In the genomic region with DNA sequence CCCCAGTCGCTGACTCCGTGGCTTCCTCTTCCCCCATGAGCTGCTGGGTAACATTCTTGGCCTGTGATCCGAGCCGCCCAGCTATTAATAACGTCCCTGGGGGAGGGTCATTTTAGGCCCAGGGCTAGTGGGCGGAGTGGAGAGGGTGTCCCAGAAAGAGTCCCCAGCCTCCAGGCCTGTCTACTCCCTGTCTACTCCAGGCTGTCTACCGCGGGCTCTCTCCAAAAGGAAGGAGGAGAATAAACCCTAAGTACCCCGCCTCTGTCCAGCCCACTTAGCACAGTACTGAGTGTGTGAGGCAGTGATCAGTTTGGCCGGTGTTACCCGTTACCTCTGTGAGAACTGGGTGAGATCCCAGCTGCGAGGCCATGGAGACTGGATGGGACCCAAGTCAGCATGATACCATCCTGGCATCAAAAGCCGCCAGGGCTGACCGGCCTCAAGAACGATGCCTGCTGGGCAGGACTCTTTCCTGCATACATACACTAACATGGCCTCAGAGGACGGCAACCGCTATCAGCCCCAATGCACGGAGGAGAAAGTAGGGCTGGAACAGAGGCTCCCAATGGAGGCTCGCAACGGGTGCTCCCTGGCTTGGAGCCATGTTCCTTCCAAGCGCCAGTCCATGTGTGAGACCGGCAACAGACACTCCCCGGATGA, we compare ENCODE assay signal across 8 mouse cellular contexts.
A peak's percentile ranks its signal among the peaks of the same experiment; 100 is the strongest.
DNase-seq lines count a peak whose midpoint lies in the region; ATAC-seq lines count a peak whose summit lies in the region.
"Had no signal": no experiment of that assay in that cellular context is flagged by ENCODE, and none has a peak within 500 bp of the region (broad histone marks: within the 10 kb centered on the region; RNA-seq: fewer than 3 reads in every experiment).

No protein-coding gene starts in this region.

- H3K4me3 ChIP-seq in midbrain, embryonic 14.5 days (replicated peaks; ENCODE audit: low read depth, low read length): no peak overlapping the region
- no peak overlapping the region for H3K4me3 ChIP-seq in midbrain, embryonic 11.5 days (ENCODE audit: low read depth, low read length)
- H3K4me3 ChIP-seq in heart, embryonic 15.5 days: peak overlapping the region; percentile 43
- H3K4me3 ChIP-seq: liver, embryonic 13.5 days had no signal

- 77% methylated on average over 23 of the region's 23 CpGs for WGBS in midbrain, embryonic 14.5 days
- 84% methylated on average over 23 of the region's 23 CpGs for WGBS in midbrain, embryonic 11.5 days
- 48% methylated on average over 23 of the region's 23 CpGs for WGBS in heart, embryonic 15.5 days

- no peaks in the 10 kb centered on the region for H3K27me3 ChIP-seq in midbrain, embryonic 14.5 days (ENCODE audit: control insufficient read depth, insufficient read depth, low read length)
- no peaks in the 10 kb centered on the region for H3K27me3 ChIP-seq in midbrain, embryonic 11.5 days (ENCODE audit: control insufficient read depth, insufficient read depth, low read length)
- no peaks in the 10 kb centered on the region for H3K27me3 ChIP-seq in heart, embryonic 15.5 days
- H3K27me3 ChIP-seq: liver, embryonic 13.5 days had no signal

- DNase-seq in midbrain, embryonic 14.5 days: no peak
- DNase-seq in midbrain, embryonic 11.5 days (ENCODE audit: low spot score, missing footprints): no peak
- peak; percentile 61 to 62 for DNase-seq in cerebellum, postnatal 10 days
- DNase-seq in lung, adult 18-20 months: peak; percentile 38
- no peak for DNase-seq in thymus, postnatal 4 days
- DNase-seq in spleen, postnatal 10 days (ENCODE audit: low spot score in 2 of 2): no peak
- DNase-seq: liver, embryonic 13.5 days had no signal

- H3K4me1 ChIP-seq in midbrain, embryonic 14.5 days (ENCODE audit: control insufficient read depth, insufficient read depth, low read length): no peaks in the 10 kb centered on the region
- no peaks in the 10 kb centered on the region for H3K4me1 ChIP-seq in midbrain, embryonic 11.5 days (ENCODE audit: control insufficient read depth, insufficient read depth, low read length)
- H3K4me1 ChIP-seq in heart, embryonic 15.5 days (replicated peaks): peaks cover 26% of the 10 kb centered on the region

- H3K9ac ChIP-seq in midbrain, embryonic 14.5 days (replicated peaks; ENCODE audit: low read length): no peak overlapping the region
- no peak overlapping the region; the same call in 1 of the 2 replicates for H3K9ac ChIP-seq in midbrain, embryonic 11.5 days (ENCODE audit: low read length)
- peak overlapping the region; percentile 39; the same call in 1 of the 2 replicates for H3K9ac ChIP-seq in heart, embryonic 15.5 days
- H3K9ac ChIP-seq: liver, embryonic 13.5 days had no signal

- H3K27ac ChIP-seq in midbrain, embryonic 14.5 days (replicated peaks; ENCODE audit: low read depth, low read length): 0 out of 2 replicates have a peak overlapping the region, but pooled peaks have one; percentile 32
- H3K27ac ChIP-seq in midbrain, embryonic 11.5 days (ENCODE audit: low read depth, low read length): no peak overlapping the region
- H3K27ac ChIP-seq in heart, embryonic 15.5 days: peak overlapping the region; percentile 80
- H3K27ac ChIP-seq: liver, embryonic 13.5 days had no signal

- no peak for ATAC-seq in midbrain, embryonic 14.5 days (ENCODE audit: low FRiP score, low TSS enrichment)
- no peak for ATAC-seq in midbrain, embryonic 11.5 days (ENCODE audit: low FRiP score)
- ATAC-seq in heart, embryonic 15.5 days (replicated peaks; ENCODE audit: insufficient number of reproducible peaks, insufficient read depth, low FRiP score, low read depth): peak; percentile 80

- H3K9me3 ChIP-seq in midbrain, embryonic 14.5 days (ENCODE audit: control insufficient read depth, low read length): no peaks in the 10 kb centered on the region
- no peaks in the 10 kb centered on the region for H3K9me3 ChIP-seq in midbrain, embryonic 11.5 days (ENCODE audit: control insufficient read depth, low read length)
- H3K9me3 ChIP-seq in heart, embryonic 15.5 days (replicated peaks): no peaks in the 10 kb centered on the region
- H3K9me3 ChIP-seq: liver, embryonic 13.5 days had no signal

- peaks cover 85% of the 10 kb centered on the region for H3K36me3 ChIP-seq in midbrain, embryonic 14.5 days (ENCODE audit: control insufficient read depth, insufficient read depth, low read length)
- peaks cover 19% of the 10 kb centered on the region for H3K36me3 ChIP-seq in midbrain, embryonic 11.5 days (ENCODE audit: control insufficient read depth, insufficient read depth, low read length)
- peaks cover 23% of the 10 kb centered on the region for H3K36me3 ChIP-seq in heart, embryonic 15.5 days

- no peak overlapping the region for H3K4me2 ChIP-seq in midbrain, embryonic 14.5 days (ENCODE audit: low read length)
- no peak overlapping the region for H3K4me2 ChIP-seq in midbrain, embryonic 11.5 days
- peak overlapping the region; percentile 55 for H3K4me2 ChIP-seq in heart, embryonic 15.5 days

Comparison
In these comparisons a context has a peak if more than half of its experiments do, and no peak if none do; other contexts are left out.
1. DNase-seq: peak in cerebellum, postnatal 10 days (2 of 2) and lung, adult 18-20 months (2 of 2); none in midbrain, embryonic 14.5 days (single experiment), midbrain, embryonic 11.5 days (single experiment), thymus, postnatal 4 days (single experiment) and spleen, postnatal 10 days (0 of 2).